Mouse (Mus musculus) naive thymus-derived CD4-positive, alpha-beta T cell, adult 5 months (primary cell): ENCODE results near the gene Carhsp1. TPM values are rescaled to one million over a fixed set of nuclear protein-coding genes. Genes with fewer than 3 reads are reported as not detected.

Experiments
- polyA plus RNA-seq: library from polyadenylated mRNA; unstranded; fragments of 100-300 nt; shearing (Covaris generic); gene quantifications from one replicate; pipeline ENCODE4 v1.2.1, GENCODE M21; 2017

Carhsp1 gene
- 14.3 TPM for polyA plus RNA-seq

GRCm38 (mm10) chr16:8671551-8672349 lies at the start of gene Carhsp1:
Gene Carhsp1 (minus strand): TSS chr16:8672155.

GRCm38 (mm10) chr16:8680470-8680869 lies 8.5 kb upstream of the Carhsp1 start, which contains the start of gene Gm5767:
Gene Gm5767 (plus strand): TSS chr16:8680770.

GRCm38 (mm10) chr16:8637217-8638051 lies 34.5 kb downstream of the Carhsp1 start, which contains the start of the genes Pmm2 and Tmem186:
Gene Pmm2 (plus strand): TSS chr16:8637674.
Gene Tmem186 (minus strand): TSS chr16:8637712.

Other genes with a start within 250 kb of the Carhsp1 start
- not detected for gene Tmem114, start 247.0 kb downstream of the Carhsp1 start, polyA plus RNA-seq
- gene Mettl22, start 201.4 kb downstream of the Carhsp1 start, polyA plus RNA-seq, result 23.2 TPM
- gene Abat, start 158.7 kb downstream of the Carhsp1 start, polyA plus RNA-seq, result 0.30 TPM
- gene Pmm2, start 34.5 kb downstream of the Carhsp1 start, polyA plus RNA-seq, result 84.2 TPM
- gene Tmem186, start 34.4 kb downstream of the Carhsp1 start, polyA plus RNA-seq, result 17.2 TPM
- not detected for gene Gm5767, start 8.6 kb upstream of the Carhsp1 start, polyA plus RNA-seq
- gene Usp7, start 120.2 kb upstream of the Carhsp1 start, polyA plus RNA-seq, result 182 TPM
- 71.5 TPM for gene 1810013L24Rik, start 157.9 kb upstream of the Carhsp1 start, polyA plus RNA-seq